ENCODE assay signal across 23 mouse cellular contexts in genomic region chr4:126490726-126491125, GRCm38 (mm10). TPM values are rescaled to one million over a fixed set of nuclear protein-coding genes. Genes with fewer than 3 reads are reported as not detected.
DNase-seq lines count a peak whose midpoint lies in the region; ATAC-seq and TF ChIP-seq lines count a peak whose summit lies in the region.
"Had no signal": no experiment of that assay in that cellular context is flagged by ENCODE, and none has a peak within 500 bp of the region (broad histone marks: within the 10 kb centered on the region; RNA-seq: fewer than 3 reads in every experiment).

No protein-coding gene starts in this region.

- TF ChIP-seq POLR2A in thymus, adult 2 months (IDR thresholded peaks at IDR 0.05; ENCODE audit: control insufficient read depth, extremely low read depth, insufficient read depth, low read length, poor library complexity) = no peak

- H3K36me3 ChIP-seq in embryonic facial prominence, embryonic 13.5 days = peaks cover 13% of the 10 kb centered on the region; the same call in 1 of the 2 replicates
- no peaks in the 10 kb centered on the region for H3K36me3 ChIP-seq in embryonic facial prominence, embryonic 10.5 days (replicated peaks)
- H3K36me3 ChIP-seq in limb, embryonic 12.5 days = peaks cover 16% of the 10 kb centered on the region; the same call in 1 of the 2 replicates
- H3K36me3 ChIP-seq in limb, embryonic 10.5 days = no peaks in the 10 kb centered on the region
- H3K36me3 ChIP-seq in thymus, adult 2 months (ENCODE audit: control insufficient read depth, insufficient read depth, low read length) = no peaks in the 10 kb centered on the region
- H3K36me3 ChIP-seq: forebrain, embryonic 10.5 days; intestine, embryonic 15.5 days had no signal

- TF ChIP-seq CTCF in thymus, adult 2 months (IDR thresholded peaks at IDR 0.05; ENCODE audit: borderline replicate concordance, control insufficient read depth, extremely low read depth, insufficient read depth, low read length, poor library complexity) = no peak

- H3K4me1 ChIP-seq in embryonic facial prominence, embryonic 13.5 days = no peaks in the 10 kb centered on the region
- H3K4me1 ChIP-seq in embryonic facial prominence, embryonic 10.5 days = 0 out of 2 replicates have a peak, but pooled peaks cover 3% of the 10 kb centered on the region
- no peaks in the 10 kb centered on the region for H3K4me1 ChIP-seq in limb, embryonic 12.5 days (replicated peaks)
- no peaks in the 10 kb centered on the region for H3K4me1 ChIP-seq in limb, embryonic 10.5 days
- no peaks in the 10 kb centered on the region for H3K4me1 ChIP-seq in thymus, adult 2 months (replicated peaks; ENCODE audit: control insufficient read depth, insufficient read depth, low read length)
- H3K4me1 ChIP-seq: forebrain, embryonic 10.5 days; forebrain, embryonic 15.5 days; hindbrain, embryonic 10.5 days; hindbrain, embryonic 13.5 days; intestine, embryonic 15.5 days had no signal

- DNase-seq in embryonic facial prominence, embryonic 10.5 days (ENCODE audit: low spot score) = no peak
- no peak for DNase-seq in limb, embryonic 10.5 days (ENCODE audit: low spot score)
- DNase-seq in thymus, adult 2 months = no peak
- no peak for DNase-seq in thymus, postnatal 25 days
- DNase-seq: adrenal gland, adult 8-10 months; adrenal gland, postnatal 25 days; cerebellum, adult 11-12 months; cerebellum, adult 8-10 months; cerebellum, postnatal 10 days; cerebellum, postnatal 36 days; embryo, embryonic 11 days; gastrocnemius, postnatal 10 days; gastrocnemius, postnatal 36 days had no signal

- H3K27me3 ChIP-seq in embryonic facial prominence, embryonic 13.5 days = no peaks in the 10 kb centered on the region
- H3K27me3 ChIP-seq in embryonic facial prominence, embryonic 10.5 days (replicated peaks; ENCODE audit: low read depth, poor library complexity, severe bottlenecking) = no peaks in the 10 kb centered on the region
- H3K27me3 ChIP-seq in limb, embryonic 12.5 days = no peaks in the 10 kb centered on the region
- H3K27me3 ChIP-seq in limb, embryonic 10.5 days (ENCODE audit: low read depth, poor library complexity, severe bottlenecking) = no peaks in the 10 kb centered on the region
- no peaks in the 10 kb centered on the region for H3K27me3 ChIP-seq in thymus, adult 2 months (ENCODE audit: control insufficient read depth, insufficient read depth, low read length)
- H3K27me3 ChIP-seq: forebrain, embryonic 15.5 days; hindbrain, embryonic 13.5 days; intestine, embryonic 15.5 days had no signal

- no peak overlapping the region for H3K4me3 ChIP-seq in embryonic facial prominence, embryonic 13.5 days
- H3K4me3 ChIP-seq in embryonic facial prominence, embryonic 10.5 days = no peak overlapping the region
- no peak overlapping the region for H3K4me3 ChIP-seq in limb, embryonic 12.5 days (replicated peaks)
- H3K4me3 ChIP-seq in limb, embryonic 10.5 days = no peak overlapping the region
- H3K4me3 ChIP-seq in thymus, adult 2 months (ENCODE audit: control insufficient read depth, insufficient read depth, low read length) = no peak overlapping the region
- H3K4me3 ChIP-seq: forebrain, embryonic 10.5 days; forebrain, embryonic 15.5 days; hindbrain, embryonic 10.5 days; hindbrain, embryonic 13.5 days; intestine, embryonic 15.5 days had no signal

- H3K9me3 ChIP-seq in embryonic facial prominence, embryonic 13.5 days = no peaks in the 10 kb centered on the region
- H3K9me3 ChIP-seq in embryonic facial prominence, embryonic 10.5 days = no peaks in the 10 kb centered on the region
- no peaks in the 10 kb centered on the region for H3K9me3 ChIP-seq in limb, embryonic 12.5 days
- H3K9me3 ChIP-seq in limb, embryonic 10.5 days (replicated peaks) = no peaks in the 10 kb centered on the region
- H3K9me3 ChIP-seq: forebrain, embryonic 10.5 days; forebrain, embryonic 15.5 days; hindbrain, embryonic 10.5 days; hindbrain, embryonic 13.5 days; intestine, embryonic 15.5 days had no signal

- ATAC-seq in embryonic facial prominence, embryonic 13.5 days (ENCODE audit: insufficient number of reproducible peaks, insufficient read depth, low FRiP score, low TSS enrichment, low read depth) = no peak
- no peak for ATAC-seq in limb, embryonic 12.5 days (ENCODE audit: insufficient number of reproducible peaks, insufficient read depth, low FRiP score, low TSS enrichment, low read depth)
- ATAC-seq: activated CD4-positive, CD25-positive, alpha-beta regulatory T cell, adult 4 months; forebrain, embryonic 15.5 days; hindbrain, embryonic 16.5 days; intestine, embryonic 15.5 days had no signal

- WGBS in embryonic facial prominence, embryonic 13.5 days = 64% methylated on average over 12 of the region's 12 CpGs
- WGBS in embryonic facial prominence, embryonic 10.5 days = 79% methylated on average over 12 of the region's 12 CpGs
- WGBS in limb, embryonic 12.5 days = 85% methylated on average over 12 of the region's 12 CpGs
- 82% methylated on average over 12 of the region's 12 CpGs for WGBS in limb, embryonic 10.5 days
- WGBS in thymus, adult 2 months = 90% methylated on average over 12 of the region's 12 CpGs

- 0 out of 2 replicates have a peak overlapping the region, but pooled peaks have one; percentile 11 for H3K4me2 ChIP-seq in embryonic facial prominence, embryonic 13.5 days
- H3K4me2 ChIP-seq in limb, embryonic 12.5 days = no peak overlapping the region
- H3K4me2 ChIP-seq: forebrain, embryonic 15.5 days; heart, embryonic 11.5 days; hindbrain, embryonic 13.5 days; intestine, embryonic 15.5 days had no signal

- H3K27ac ChIP-seq in embryonic facial prominence, embryonic 13.5 days = peak overlapping the region; percentile 53
- H3K27ac ChIP-seq in embryonic facial prominence, embryonic 10.5 days (replicated peaks) = no peak overlapping the region
- 0 out of 2 replicates have a peak overlapping the region, but pooled peaks have one; percentile 12 for H3K27ac ChIP-seq in limb, embryonic 12.5 days
- H3K27ac ChIP-seq in limb, embryonic 10.5 days = no peak overlapping the region
- H3K27ac ChIP-seq in thymus, adult 2 months (ENCODE audit: control insufficient read depth, insufficient read depth, low read length) = 0 out of 2 replicates have a peak overlapping the region, but pooled peaks have one; percentile 18
- H3K27ac ChIP-seq: forebrain, embryonic 10.5 days; forebrain, embryonic 15.5 days; hindbrain, embryonic 10.5 days; hindbrain, embryonic 13.5 days; intestine, embryonic 15.5 days had no signal

- no peak overlapping the region for H3K9ac ChIP-seq in embryonic facial prominence, embryonic 13.5 days
- no peak overlapping the region for H3K9ac ChIP-seq in limb, embryonic 12.5 days (replicated peaks)
- H3K9ac ChIP-seq: forebrain, embryonic 15.5 days; hindbrain, embryonic 13.5 days; intestine, embryonic 15.5 days had no signal

RNA-seq across cellular contexts. Expression of gene Ago1, which starts 22.3 kb away (rescaled TPM):
- polyA plus RNA-seq in embryonic facial prominence, embryonic 13.5 days (2015; fragmentation: Nextera tagmentation; extraction: Ambion mirVana) = 7.4 and 8.1 TPM in 2 replicates
- polyA plus RNA-seq in embryonic facial prominence, embryonic 10.5 days (2016; fragmentation: Nextera tagmentation; extraction: Ambion mirVana) = 6.3 and 6.8 TPM in 2 replicates
- polyA plus RNA-seq in limb, embryonic 12.5 days (2016; fragmentation: Nextera tagmentation; extraction: Ambion mirVana) = 5.4 and 5.8 TPM in 2 replicates
- 4.8 and 5.9 TPM in 2 replicates for polyA plus RNA-seq in limb, embryonic 10.5 days (2016; fragmentation: Nextera tagmentation; extraction: Ambion mirVana)
- polyA plus RNA-seq in thymus, adult 2 months (2012; rRNA removed) = 46.4 and 57.0 TPM in 2 replicates

RNA-seq across cellular contexts. Expression of gene Ago4, which starts 42.5 kb away (rescaled TPM):
- polyA plus RNA-seq in embryonic facial prominence, embryonic 13.5 days (2015; fragmentation: Nextera tagmentation; extraction: Ambion mirVana) = 3.9 and 4.0 TPM in 2 replicates
- 1.3 and 1.6 TPM in 2 replicates for polyA plus RNA-seq in embryonic facial prominence, embryonic 10.5 days (2016; fragmentation: Nextera tagmentation; extraction: Ambion mirVana)
- 2.3 and 3.3 TPM in 2 replicates for polyA plus RNA-seq in limb, embryonic 12.5 days (2016; fragmentation: Nextera tagmentation; extraction: Ambion mirVana)
- 0.89 and 1.2 TPM in 2 replicates for polyA plus RNA-seq in limb, embryonic 10.5 days (2016; fragmentation: Nextera tagmentation; extraction: Ambion mirVana)
- polyA plus RNA-seq in thymus, adult 2 months (2012; rRNA removed) = 0.48 and 0.62 TPM in 2 replicates

Comparison
In these comparisons a context has a peak if more than half of its experiments do, and no peak if none do; other contexts are left out.
1. H3K27ac ChIP-seq: peak in embryonic facial prominence, embryonic 13.5 days (single experiment), limb, embryonic 12.5 days (single experiment) and thymus, adult 2 months (single experiment); none in embryonic facial prominence, embryonic 10.5 days (single experiment) and limb, embryonic 10.5 days (single experiment).